Mouse (Mus musculus) forebrain, postnatal 0 days (tissue): ENCODE data around the gene Tlr8. TPM values are rescaled to one million over a fixed set of nuclear protein-coding genes. Genes with fewer than 3 reads are reported as not detected.

Experiments
- ATAC-seq: fragments of 200-750 bp; cut with Nextera tagmentation; 2 replicates; pipeline ENCODE4 v1.8.0; 2017; ENCODE audit warnings: mild to moderate bottlenecking, moderate library complexity
- DNase-seq: peaks from one replicate; pipeline ENCODE4 v3.0.0-alpha.2; 2015
- H3K27ac ChIP-seq: fragments of 300-500 bp; sonication (generic); 2 replicates; pipeline ENCODE4 v1.5.1; 2014; ENCODE audit warnings: low read depth, mild to moderate bottlenecking, antibody characterized with exemption, low read length, moderate library complexity, mixed read lengths
- H3K27me3 ChIP-seq: fragments of 300-500 bp; sonication (generic); 2 replicates; pipeline ENCODE4 v1.6.1; 2014; ENCODE audit warnings: mild to moderate bottlenecking, low read length, mixed read lengths; ENCODE audit not compliant: insufficient read depth
- H3K36me3 ChIP-seq: fragments of 300-500 bp; sonication (generic); 2 replicates; pipeline ENCODE4 v1.6.1; 2014; ENCODE audit warnings: mild to moderate bottlenecking, moderate library complexity; ENCODE audit not compliant: insufficient read depth
- H3K4me1 ChIP-seq: fragments of 300-500 bp; sonication (generic); 2 replicates; pipeline ENCODE4 v1.6.1; 2014; ENCODE audit warnings: antibody characterized with exemption; ENCODE audit not compliant: insufficient read depth
- H3K4me2 ChIP-seq: fragments of 300-500 bp; sonication (generic); 2 replicates; pipeline ENCODE4 v1.6.1; 2014; ENCODE audit warnings: low read depth, mild to moderate bottlenecking, moderate library complexity
- H3K4me3 ChIP-seq: fragments of 300-500 bp; sonication (generic); 2 replicates; pipeline ENCODE4 v1.5.1; 2014; ENCODE audit warnings: low read depth, low read length, mixed read lengths
- H3K9ac ChIP-seq: fragments of 300-500 bp; sonication (generic); 2 replicates; pipeline ENCODE4 v1.6.1; 2014; ENCODE audit warnings: mild to moderate bottlenecking
- H3K9me3 ChIP-seq: fragments of 300-500 bp; sonication (generic); 2 replicates; pipeline ENCODE4 v1.6.1; 2016; ENCODE audit warnings: low read length
- CTCF ChIP-seq: sonication (generic); IDR thresholded peaks from 2 replicates; pipeline ENCODE4 v1.5.1; 2016; ENCODE audit warnings: antibody characterized with exemption, control low read depth, low read depth
- WGBS: fragments of 180-500 bp; shearing (Covaris S2); extraction: QIAGEN DNeasy Blood & Tissue Kit; methylation state at CpG from one replicate; pipeline ENCODE4 v1.1.7; 2014; 5-methylcytosine and 5-hydroxymethylcytosine counted together
- polyA plus RNA-seq: library from polyadenylated mRNA; unstranded; fragments of >200 nt; fragmentation: Nextera tagmentation; extraction: Ambion mirVana; gene quantifications from 2 replicates; pipeline ENCODE4 v1.2.1, GENCODE M21; 2015
- total RNA-seq: library from RNA; depleted of rRNA; stranded (reverse); fragments of >200 nt; gene quantifications from 2 replicates; pipeline ENCODE4 v1.2.3, GENCODE M21; 2014; rRNA removed

The Tlr8 gene
- total and polyA plus RNA-seq, 2 experiments from 2014 or later = 0.52 TPM; not detected in 1

DNA sequence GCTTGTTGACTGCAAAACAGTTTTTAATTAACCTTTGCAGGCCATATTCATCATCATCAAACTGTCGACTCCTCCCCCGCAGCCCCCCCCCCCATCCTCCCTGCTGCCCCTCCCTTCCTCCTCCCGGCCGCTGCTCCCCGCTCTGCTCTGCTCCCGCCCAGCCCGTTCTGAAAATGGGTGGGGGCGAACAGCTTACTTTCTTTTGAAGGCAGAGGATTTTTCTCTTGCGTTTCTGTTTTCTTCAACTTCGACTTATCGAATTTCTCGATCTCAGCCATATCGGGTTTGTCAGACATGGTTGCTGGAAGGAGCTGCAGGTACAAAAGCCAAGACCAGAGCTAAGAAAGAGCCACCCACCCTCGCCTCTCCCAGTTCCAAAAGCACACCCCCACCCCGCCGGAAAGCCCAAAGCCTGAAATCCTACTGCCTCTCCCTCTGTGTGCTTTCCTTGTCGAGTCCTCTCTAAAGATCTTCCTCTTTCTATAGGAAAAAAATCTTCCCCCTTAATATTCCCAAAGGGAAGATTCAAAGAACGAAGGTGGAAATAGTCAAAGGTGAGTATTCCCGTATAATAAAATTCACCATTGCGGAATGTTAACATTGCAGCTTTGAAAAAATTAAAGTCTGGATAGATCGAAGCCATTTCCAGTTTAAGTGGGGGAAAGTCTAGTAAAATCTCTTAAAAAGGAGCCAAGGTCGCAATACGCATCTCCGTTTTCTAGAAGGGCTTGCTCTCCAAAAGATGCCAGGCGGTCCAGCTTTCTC lies 56.2 kb downstream of the Tlr8 start:
- Histone ChIP-seq H3K27ac (peak overlapping the region; percentile 94), H3K9ac (peak overlapping the region; percentile 84), H3K9me3 (no peaks in the 10 kb centered on the region), H3K27me3 (no peaks in the 10 kb centered on the region), H3K4me2 (peak overlapping the region; percentile 59), H3K4me1 (0 out of 2 replicates have a peak, but pooled peaks cover 6% of the 10 kb centered on the region), H3K36me3 (0 out of 2 replicates have a peak, but pooled peaks cover 3% of the 10 kb centered on the region), H3K4me3 (peak overlapping the region; percentile 60)
- 24% methylated on average over 25 of the region's 25 CpGs for WGBS
- ATAC-seq (peak; percentile 46; the same call in 1 of the 2 replicates), DNase-seq (peak; percentile 63)
- TF ChIP-seq CTCF = no peak

DNA sequence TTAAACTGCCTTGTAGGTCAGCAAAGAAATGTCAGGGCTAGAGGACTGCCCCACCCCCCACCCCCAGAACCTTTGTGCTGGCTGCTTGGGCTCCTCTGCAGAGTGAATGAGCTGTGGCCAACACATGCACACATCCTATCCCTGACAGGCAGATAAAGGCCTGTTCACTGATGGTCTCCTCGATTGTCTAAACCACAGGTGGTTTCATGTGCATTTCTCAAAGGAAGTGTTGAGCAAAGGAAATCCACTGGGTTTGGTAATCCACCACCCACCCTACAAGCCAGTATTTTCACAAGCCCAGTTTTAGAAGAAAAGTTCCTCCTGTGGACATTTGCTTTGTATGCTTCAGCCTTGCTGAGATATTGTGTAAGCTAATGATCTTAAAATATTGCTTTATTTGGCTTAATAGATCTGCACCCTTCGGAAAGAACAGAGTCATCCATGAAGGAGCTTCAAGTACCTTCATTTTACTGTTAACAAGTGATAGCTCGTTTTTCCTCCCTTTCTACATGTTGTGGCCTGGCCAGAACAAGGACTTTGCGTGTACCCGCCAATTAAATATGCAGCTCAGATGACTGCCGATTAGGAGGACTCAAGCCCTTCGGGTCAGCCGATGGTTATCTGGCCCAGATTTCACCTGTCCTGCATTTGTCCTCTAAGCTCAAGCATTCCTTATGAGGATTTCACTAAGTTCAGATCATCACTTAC lies 58.2 kb downstream of the Tlr8 start:
- DNase-seq (peak; percentile 6), ATAC-seq (no peak)
- Histone ChIP-seq H3K27me3 (no peaks in the 10 kb centered on the region), H3K9ac (no peak overlapping the region), H3K9me3 (no peaks in the 10 kb centered on the region), H3K4me1 (0 out of 2 replicates have a peak, but pooled peaks cover 6% of the 10 kb centered on the region), H3K27ac (no peak overlapping the region), H3K4me3 (peak overlapping the region; percentile 60), H3K36me3 (0 out of 2 replicates have a peak, but pooled peaks cover 3% of the 10 kb centered on the region), H3K4me2 (peak overlapping the region; percentile 57)
- no peak for TF ChIP-seq CTCF
- WGBS = 44% methylated on average over 8 of the region's 8 CpGs

DNA sequence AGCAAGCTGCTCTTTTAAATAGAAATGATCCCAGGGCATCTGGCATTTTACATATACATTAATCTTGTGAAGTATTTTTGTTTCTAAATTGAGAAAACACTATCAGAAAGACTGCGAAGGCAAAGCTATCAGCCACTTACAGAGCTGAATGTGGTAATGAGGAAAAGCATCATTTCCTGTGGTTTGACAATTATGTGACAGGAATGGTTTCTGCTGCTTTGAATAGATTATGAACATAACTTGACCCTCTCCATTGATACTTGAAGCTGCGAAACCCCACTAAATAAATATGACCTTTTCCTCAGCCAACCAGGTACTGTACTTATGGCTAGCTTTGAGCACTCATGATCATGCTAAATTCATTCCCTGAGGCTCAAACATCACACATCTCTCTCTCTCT lies 62.8 kb downstream of the Tlr8 start:
- TF ChIP-seq CTCF = no peak
- H3K4me3 ChIP-seq = no peak overlapping the region
- 85% methylated on average over 2 of the region's 2 CpGs for WGBS
- H3K9me3 ChIP-seq = no peaks in the 10 kb centered on the region
- H3K4me1 ChIP-seq = 0 out of 2 replicates have a peak, but pooled peaks cover 2% of the 10 kb centered on the region
- H3K27ac ChIP-seq = no peak overlapping the region
- no peak overlapping the region for H3K4me2 ChIP-seq
- ATAC-seq = no peak
- no peak for DNase-seq
- no peaks in the 10 kb centered on the region for H3K27me3 ChIP-seq
- H3K9ac ChIP-seq = no peak overlapping the region
- no peaks in the 10 kb centered on the region for H3K36me3 ChIP-seq

DNA sequence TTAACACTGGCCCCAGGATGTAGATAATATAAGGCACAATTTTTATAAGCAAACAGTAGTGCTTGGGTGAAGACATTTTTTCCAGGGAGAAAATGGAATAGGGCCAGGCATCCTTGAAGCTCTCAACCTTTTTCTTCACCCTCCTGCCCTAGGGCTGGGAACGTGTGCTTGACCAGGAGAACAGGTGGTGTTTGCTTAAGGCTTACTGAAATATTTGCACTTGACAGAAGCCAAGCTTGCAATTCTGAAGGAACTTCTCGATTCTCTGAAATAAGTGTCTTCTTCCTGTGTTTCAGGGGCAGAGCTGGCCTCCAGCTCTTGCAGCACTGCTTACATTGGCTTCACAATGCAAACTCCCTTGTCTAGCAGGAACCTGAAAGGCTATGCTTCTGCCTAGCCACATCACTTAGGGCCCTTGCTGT lies 68.9 kb downstream of the Tlr8 start:
- Histone ChIP-seq H3K4me3 (no peak overlapping the region), H3K9ac (no peak overlapping the region), H3K27me3 (no peaks in the 10 kb centered on the region), H3K4me2 (no peak overlapping the region), H3K9me3 (no peaks in the 10 kb centered on the region), H3K4me1 (no peaks in the 10 kb centered on the region), H3K27ac (no peak overlapping the region), H3K36me3 (no peaks in the 10 kb centered on the region)
- no peak for ATAC-seq
- no peak for DNase-seq
- TF ChIP-seq CTCF = no peak
- WGBS = 64% methylated on average over 2 of the region's 2 CpGs

Other genes with a start within 250 kb of the Tlr8 start
- 2,260 and 3,868 TPM in 2 replicates for gene Tmsb4x, start 55.0 kb downstream of the Tlr8 start, total RNA-seq
- 5,725 and 7,393 TPM in 2 replicates for gene Tmsb4x, start 55.0 kb downstream of the Tlr8 start, polyA plus RNA-seq
- 1.2 and 1.9 TPM in 2 replicates for gene Tlr7, start 66.2 kb upstream of the Tlr8 start, total RNA-seq
- gene Tlr7, start 66.2 kb upstream of the Tlr8 start, polyA plus RNA-seq = 1.2 TPM in 2 replicates
- 11.5 and 13.5 TPM in 2 replicates for gene Prps2, start 118.4 kb upstream of the Tlr8 start, total RNA-seq
- gene Prps2, start 118.4 kb upstream of the Tlr8 start, polyA plus RNA-seq = 8.6 and 11.7 TPM in 2 replicates